Mouse (Mus musculus) intestine, embryonic 14.5 days (tissue): ENCODE measurements around the gene Nuak2. TPM values are rescaled to one million over a fixed set of nuclear protein-coding genes. Genes with fewer than 3 reads are reported as not detected.

Source experiments
- ATAC-seq: fragments of 200-750 bp; cut with Nextera tagmentation; replicated peaks from 2 replicates; pipeline ENCODE4 v1.8.0; 2017; ENCODE audit warnings: low read depth, moderate number of reproducible peaks, moderate TSS enrichment, moderate library complexity; ENCODE audit not compliant: low FRiP score, low TSS enrichment
- DNase-seq: peaks from one replicate; pipeline ENCODE4 v3.0.0-alpha.2; 2018; ENCODE audit warnings: low spot score
- H3K27ac ChIP-seq: fragments of 300-500 bp; sonication (generic); 2 replicates; pipeline ENCODE4 v1.5.1; 2014; ENCODE audit warnings: low read depth, mild to moderate bottlenecking, control low read depth
- H3K27me3 ChIP-seq: fragments of 300-500 bp; sonication (generic); replicated peaks from 2 replicates; pipeline ENCODE4 v1.6.1; 2014; ENCODE audit warnings: low read length, control low read depth; ENCODE audit not compliant: control insufficient read depth, insufficient read depth
- H3K36me3 ChIP-seq: fragments of 300-500 bp; sonication (generic); 2 replicates; pipeline ENCODE4 v1.6.1; 2014; ENCODE audit warnings: low read length, control low read depth; ENCODE audit not compliant: control insufficient read depth, insufficient read depth
- H3K4me1 ChIP-seq: fragments of 300-500 bp; sonication (generic); replicated peaks from 2 replicates; pipeline ENCODE4 v1.6.1; 2014; ENCODE audit warnings: low read length, control low read depth, mixed read lengths; ENCODE audit not compliant: control insufficient read depth, insufficient read depth
- H3K4me2 ChIP-seq: fragments of 300-500 bp; sonication (generic); 2 replicates; pipeline ENCODE4 v1.6.1; 2014; ENCODE audit warnings: low read length
- H3K4me3 ChIP-seq: fragments of 300-500 bp; sonication (generic); 2 replicates; pipeline ENCODE4 v1.5.1; 2014; ENCODE audit warnings: low read depth, low read length, control low read depth, mixed read lengths
- H3K9ac ChIP-seq: fragments of 300-500 bp; sonication (generic); 2 replicates; pipeline ENCODE4 v1.6.1; 2014; ENCODE audit warnings: mild to moderate bottlenecking, low read length
- H3K9me3 ChIP-seq: fragments of 300-500 bp; sonication (generic); 2 replicates; pipeline ENCODE4 v1.6.1; 2016; ENCODE audit warnings: low read length, control low read depth; ENCODE audit not compliant: control insufficient read depth
- WGBS: fragments of 180-500 bp; shearing (Covaris S2); extraction: QIAGEN DNeasy Blood & Tissue Kit; methylation state at CpG from one replicate; pipeline ENCODE4 v1.1.7; 2014; 5-methylcytosine and 5-hydroxymethylcytosine counted together
- polyA plus RNA-seq: library from polyadenylated mRNA; unstranded; fragments of >200 nt; fragmentation: Nextera tagmentation; extraction: Ambion mirVana; gene quantifications from 2 replicates; pipeline ENCODE4 v1.2.1, GENCODE M21; 2014

Gene Nuak2
- polyA plus RNA-seq, 1 experiment from 2014 or later = 4.4 TPM

- Histone ChIP-seq H3K9me3 (no peaks in the 10 kb centered on the region), H3K4me2 (no peak overlapping the region), H3K4me3 (no peak overlapping the region), H3K27ac (no peak overlapping the region), H3K9ac (no peak overlapping the region), H3K4me1 (peaks cover 12% of the 10 kb centered on the region; the same call in 1 of the 2 replicates), H3K36me3 (no peaks in the 10 kb centered on the region), H3K27me3 (peaks cover 20% of the 10 kb centered on the region)
- WGBS = 56% methylated on average over 3 of the region's 3 CpGs
- ATAC-seq (no peak), DNase-seq (peak; percentile 72)
Observed at GRCm38 (mm10) chr1:132312703-132313102, 3.2 kb upstream of the Nuak2 start.

DNA sequence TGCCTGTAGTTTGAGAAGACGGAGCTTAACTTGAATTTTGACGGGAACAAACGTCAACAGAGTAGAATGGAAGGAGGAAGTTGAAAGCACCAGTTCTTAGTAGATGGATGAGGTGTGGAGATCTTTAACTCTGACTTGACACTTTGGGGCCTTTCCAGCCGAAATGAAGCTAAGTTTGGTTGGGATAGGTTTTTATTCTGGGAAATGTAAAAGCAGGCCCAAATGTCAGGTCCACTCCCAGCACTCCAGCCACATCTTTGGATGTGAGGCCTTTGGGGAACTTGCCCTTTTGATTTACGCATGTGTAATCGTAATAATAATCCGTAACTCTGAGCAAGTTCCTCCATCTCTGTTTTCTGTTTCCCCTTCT lies 684 bp downstream of the Nuak2 start:
- peak overlapping the region; percentile 51 for H3K4me3 ChIP-seq
- whole genome bisulfite sequencing = 36% methylated on average over 7 of the region's 7 CpGs
- no peak overlapping the region for H3K9ac ChIP-seq
- H3K9me3 ChIP-seq = no peaks in the 10 kb centered on the region
- ATAC-seq (no peak), DNase-seq (no peak)
- peak overlapping the region; percentile 88 for H3K4me2 ChIP-seq
- no peaks in the 10 kb centered on the region for H3K36me3 ChIP-seq
- H3K4me1 ChIP-seq = peaks cover 16% of the 10 kb centered on the region
- H3K27ac ChIP-seq = no peak overlapping the region
- peaks cover 20% of the 10 kb centered on the region for H3K27me3 ChIP-seq

DNA sequence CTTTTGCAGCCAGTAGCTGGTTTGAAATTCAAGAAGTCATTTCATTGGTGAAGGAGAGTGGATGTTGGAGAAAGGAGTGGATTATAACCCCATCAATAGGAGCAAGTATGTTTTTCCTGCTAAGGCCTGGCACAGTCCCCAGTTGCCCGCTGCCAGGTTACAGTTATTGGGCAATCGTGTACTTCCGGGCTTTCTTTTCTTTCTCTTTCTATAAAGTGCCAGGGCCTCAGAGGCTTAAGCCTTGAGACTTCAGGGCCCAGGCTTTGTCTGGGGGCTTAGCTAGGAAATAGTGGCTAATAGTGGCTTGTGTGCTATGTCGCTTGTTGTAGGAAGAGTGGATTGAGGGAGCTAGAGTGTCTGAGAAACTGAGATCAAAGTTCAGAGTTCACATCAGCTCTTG lies 1.5 kb downstream of the Nuak2 start:
- Histone ChIP-seq H3K9me3 (no peaks in the 10 kb centered on the region), H3K9ac (no peak overlapping the region), H3K4me1 (peaks cover 18% of the 10 kb centered on the region), H3K4me2 (no peak overlapping the region), H3K27ac (no peak overlapping the region), H3K36me3 (no peaks in the 10 kb centered on the region), H3K27me3 (peaks cover 20% of the 10 kb centered on the region), H3K4me3 (no peak overlapping the region)
- 82% methylated on average over 4 of the region's 4 CpGs for WGBS
- ATAC-seq = no peak
- DNase-seq = no peak

GRCm38 (mm10) chr1:132317894-132318863 lies 2.3 kb downstream of the Nuak2 start:
- Histone ChIP-seq H3K4me1 (peaks cover 26% of the 10 kb centered on the region), H3K27ac (no peak overlapping the region), H3K27me3 (peaks cover 20% of the 10 kb centered on the region), H3K9me3 (no peaks in the 10 kb centered on the region), H3K4me2 (no peak overlapping the region), H3K9ac (no peak overlapping the region), H3K4me3 (no peak overlapping the region), H3K36me3 (no peaks in the 10 kb centered on the region)
- WGBS = 45% methylated on average over 8 of the region's 8 CpGs
- DNase-seq = no peak
- no peak for ATAC-seq

GRCm38 (mm10) chr1:132319242-132319641 lies 3.3 kb downstream of the Nuak2 start:
- DNase-seq (no peak), ATAC-seq (no peak; the same call in 1 of the 2 replicates)
- no peak overlapping the region for H3K4me3 ChIP-seq
- H3K9me3 ChIP-seq = no peaks in the 10 kb centered on the region
- H3K27me3 ChIP-seq = peaks cover 20% of the 10 kb centered on the region
- H3K27ac ChIP-seq = no peak overlapping the region
- H3K4me1 ChIP-seq = peaks cover 27% of the 10 kb centered on the region
- H3K4me2 ChIP-seq = no peak overlapping the region
- H3K9ac ChIP-seq = no peak overlapping the region
- WGBS = 55% methylated on average over 5 of the region's 5 CpGs
- H3K36me3 ChIP-seq = no peaks in the 10 kb centered on the region

GRCm38 (mm10) chr1:132321821-132322580 lies 6.1 kb downstream of the Nuak2 start:
- Histone ChIP-seq H3K9ac (no peak overlapping the region), H3K4me3 (no peak overlapping the region), H3K27me3 (peaks cover 4% of the 10 kb centered on the region), H3K27ac (peak overlapping the region; percentile 34; the same call in 1 of the 2 replicates), H3K36me3 (no peaks in the 10 kb centered on the region), H3K9me3 (no peaks in the 10 kb centered on the region), H3K4me1 (peaks cover 22% of the 10 kb centered on the region), H3K4me2 (no peak overlapping the region)
- WGBS = 60% methylated on average over 7 of the region's 7 CpGs
- DNase-seq (no peak), ATAC-seq (no peak)

GRCm38 (mm10) chr1:132322711-132323542 lies 7.0 kb downstream of the Nuak2 start:
- H3K9ac ChIP-seq = no peak overlapping the region; the same call in 1 of the 2 replicates
- 33% methylated on average over 13 of the region's 13 CpGs for WGBS
- H3K27ac ChIP-seq = peak overlapping the region; percentile 34; the same call in 1 of the 2 replicates
- no peak overlapping the region for H3K4me2 ChIP-seq
- H3K27me3 ChIP-seq = no peaks in the 10 kb centered on the region
- no peaks in the 10 kb centered on the region for H3K36me3 ChIP-seq
- H3K9me3 ChIP-seq = no peaks in the 10 kb centered on the region
- ATAC-seq (peak; percentile 33; the same call in 1 of the 2 replicates), DNase-seq (peak; percentile 64)
- peaks cover 16% of the 10 kb centered on the region for H3K4me1 ChIP-seq
- H3K4me3 ChIP-seq = no peak overlapping the region

GRCm38 (mm10) chr1:132326777-132327176 lies 10.9 kb downstream of the Nuak2 start:
- Histone ChIP-seq H3K27me3 (no peaks in the 10 kb centered on the region), H3K27ac (no peak overlapping the region), H3K9me3 (no peaks in the 10 kb centered on the region), H3K4me1 (peaks cover 11% of the 10 kb centered on the region), H3K9ac (no peak overlapping the region), H3K36me3 (no peaks in the 10 kb centered on the region), H3K4me2 (no peak overlapping the region), H3K4me3 (no peak overlapping the region)
- ATAC-seq = no peak
- no peak for DNase-seq
- 51% methylated on average over 9 of the region's 9 CpGs for WGBS
